Mouse (Mus musculus) midbrain, embryonic 14.5 days (tissue): ENCODE data around the gene Ndufc1. TPM values are rescaled to one million over a fixed set of nuclear protein-coding genes. Genes with fewer than 3 reads are reported as not detected.
A peak's percentile ranks its signal among the peaks of the same experiment; 100 is the strongest.
"Not testable (repeated sequence)": the region's sequence is repeated elsewhere in the genome, so short reads cannot be mapped to it uniquely, and the experiment has no call there.

Experiments used
- ATAC-seq: fragments of 200-750 bp; cut with Nextera tagmentation; 2 replicates; pipeline ENCODE4 v1.8.0; 2017; ENCODE audit warnings: moderate number of reproducible peaks, moderate library complexity; ENCODE audit not compliant: low FRiP score, low TSS enrichment
- DNase-seq: peaks from one replicate; pipeline ENCODE4 v3.0.0-alpha.2; 2015
- H3K27ac ChIP-seq: fragments of 300-500 bp; sonication (generic); replicated peaks from 2 replicates; pipeline ENCODE4 v1.5.1; 2014; ENCODE audit warnings: mild to moderate bottlenecking, low read depth, low read length, moderate library complexity
- H3K27me3 ChIP-seq: fragments of 300-500 bp; sonication (generic); 2 replicates; pipeline ENCODE4 v1.6.1; 2014; ENCODE audit warnings: low read length, control low read depth, mixed read lengths; ENCODE audit not compliant: control insufficient read depth, insufficient read depth
- H3K36me3 ChIP-seq: fragments of 300-500 bp; sonication (generic); 2 replicates; pipeline ENCODE4 v1.6.1; 2014; ENCODE audit warnings: low read length, control low read depth; ENCODE audit not compliant: control insufficient read depth, insufficient read depth
- H3K4me1 ChIP-seq: fragments of 300-500 bp; sonication (generic); 2 replicates; pipeline ENCODE4 v1.6.1; 2014; ENCODE audit warnings: mild to moderate bottlenecking, antibody characterized with exemption, low read length, control low read depth; ENCODE audit not compliant: control insufficient read depth, insufficient read depth
- H3K4me2 ChIP-seq: fragments of 300-500 bp; sonication (generic); 2 replicates; pipeline ENCODE4 v1.6.1; 2014; ENCODE audit warnings: mild to moderate bottlenecking, low read length, moderate library complexity
- H3K4me3 ChIP-seq: fragments of 300-500 bp; sonication (generic); replicated peaks from 2 replicates; pipeline ENCODE4 v1.5.1; 2014; ENCODE audit warnings: low read depth, low read length
- H3K9ac ChIP-seq: fragments of 300-500 bp; sonication (generic); replicated peaks from 2 replicates; pipeline ENCODE4 v1.6.1; 2014; ENCODE audit warnings: mild to moderate bottlenecking, low read length, moderate library complexity
- H3K9me3 ChIP-seq: fragments of 300-500 bp; sonication (generic); 2 replicates; pipeline ENCODE4 v1.6.1; 2016; ENCODE audit warnings: low read length, control low read depth, mixed read lengths; ENCODE audit not compliant: control insufficient read depth
- WGBS: fragments of 180-500 bp; shearing (Covaris S2); extraction: QIAGEN DNeasy Blood & Tissue Kit; methylation state at CpG from one replicate; pipeline ENCODE4 v1.1.7; 2014; 5-methylcytosine and 5-hydroxymethylcytosine counted together
- polyA plus RNA-seq: library from polyadenylated mRNA; unstranded; fragments of >200 nt; fragmentation: Nextera tagmentation; extraction: Ambion mirVana; gene quantifications from 2 replicates; pipeline ENCODE4 v1.2.1, GENCODE M21; 2014

Gene Ndufc1
- 796 and 925 TPM in 2 replicates for polyA plus RNA-seq

DNA sequence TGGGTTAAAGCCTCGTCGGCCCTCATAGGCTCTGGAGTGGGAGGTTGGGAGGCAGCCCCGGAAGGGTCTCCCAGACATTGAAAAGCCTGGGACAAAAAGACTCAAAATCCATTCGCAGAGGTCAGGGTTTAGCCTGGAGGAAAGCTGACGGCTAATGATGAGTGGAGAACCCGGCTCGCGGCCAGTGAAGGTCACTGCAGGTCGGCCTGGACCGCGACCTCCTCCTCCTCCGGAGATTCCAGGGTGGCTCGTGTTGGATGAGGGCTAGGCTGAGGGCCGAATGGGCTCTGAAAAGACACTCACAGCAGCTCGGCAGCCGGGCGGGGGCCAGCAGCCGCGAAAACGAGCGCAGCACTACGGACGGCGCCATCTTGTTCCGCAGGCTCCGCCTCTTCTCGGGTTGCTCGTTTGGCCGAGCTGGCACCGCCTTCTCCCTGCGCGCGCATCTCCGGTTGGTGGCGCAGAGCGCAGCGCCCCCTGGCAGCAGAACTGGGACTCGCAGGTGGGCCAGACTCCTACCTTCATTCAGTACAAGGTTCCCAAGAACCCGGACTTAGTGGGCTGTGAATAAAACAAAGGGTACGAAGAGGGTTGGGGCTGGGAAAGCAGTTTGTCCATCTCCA is at the start of gene Ndufc1:
Ndufc1 (minus strand) TSS at position 428 of the 623 bp plus-strand sequence.
- Histone ChIP-seq H3K27me3 (no peaks in the 10 kb centered on the region), H3K9me3 (no peaks in the 10 kb centered on the region), H3K4me3 (peak within 1 kb of the TSS; percentile 63), H3K36me3 (peaks cover 15% of the 10 kb centered on the region), H3K27ac (peak within 1 kb of the TSS; percentile 92), H3K4me2 (peak within 1 kb of the TSS; percentile 62), H3K9ac (peak within 1 kb of the TSS; percentile 74), H3K4me1 (peaks cover 7% of the 10 kb centered on the region)
- WGBS: under 1% methylated on average over 40 of the region's 40 CpGs
- ATAC-seq: peak; percentile 93
- peak; percentile 98 for DNase-seq

GRCm38 (mm10) chr3:51434871-51435595 is 26.2 kb upstream of the Ndufc1 start:
- no peaks in the 10 kb centered on the region for H3K27me3 ChIP-seq

GRCm38 (mm10) chr3:51434364-51434763 is 25.6 kb upstream of the Ndufc1 start:
- not testable (repeated sequence) for H3K4me2 ChIP-seq, H3K9ac ChIP-seq, H3K4me1 ChIP-seq, H3K9me3 ChIP-seq, H3K27ac ChIP-seq, H3K4me3 ChIP-seq, H3K27me3 ChIP-seq, DNase-seq, ATAC-seq
- WGBS: 87% methylated on average over 5 of the region's 5 CpGs
- peaks cover 11% of the 10 kb centered on the region for H3K36me3 ChIP-seq

More at GRCm38 (mm10) chr3:51434871-51435595, 26.2 kb upstream of the Ndufc1 start:
- Histone ChIP-seq H3K27ac (no peak overlapping the region), H3K4me2 (no peak overlapping the region), H3K9me3 (no peaks in the 10 kb centered on the region), H3K36me3 (peaks cover 11% of the 10 kb centered on the region), H3K9ac (no peak overlapping the region), H3K4me1 (no peaks in the 10 kb centered on the region), H3K4me3 (no peak overlapping the region)
- ATAC-seq (no peak), DNase-seq (no peak)
- WGBS: 75% methylated on average over 3 of the region's 3 CpGs

GRCm38 (mm10) chr3:51425394-51425793 is 16.6 kb upstream of the Ndufc1 start:
- Histone ChIP-seq H3K36me3 (no peaks in the 10 kb centered on the region), H3K4me1 (no peaks in the 10 kb centered on the region), H3K9me3 (no peaks in the 10 kb centered on the region), H3K9ac (no peak overlapping the region), H3K27me3 (no peaks in the 10 kb centered on the region), H3K27ac (no peak overlapping the region), H3K4me2 (no peak overlapping the region), H3K4me3 (no peak overlapping the region)
- no peak for ATAC-seq
- DNase-seq: no peak

DNA sequence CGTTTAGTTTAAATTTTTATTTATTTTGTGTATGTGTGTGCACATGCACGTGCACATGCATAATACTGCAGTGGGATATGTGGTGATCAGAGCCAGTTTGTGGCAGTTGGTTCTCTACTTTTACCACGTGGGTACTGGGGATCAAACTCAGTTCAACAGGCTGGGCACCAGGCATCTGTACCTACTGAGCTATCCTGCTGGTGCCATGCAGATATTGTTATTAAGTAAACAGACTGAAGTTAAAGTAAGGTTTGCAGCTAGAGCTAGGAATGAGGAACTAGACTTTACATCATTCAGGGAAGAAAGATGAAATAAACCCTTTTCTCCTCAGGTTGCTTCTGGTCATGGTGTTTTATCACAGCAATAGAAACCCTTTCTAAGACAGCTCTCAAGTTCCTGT is 13.1 kb upstream of the Ndufc1 start:
- H3K4me1 ChIP-seq: peaks cover 20% of the 10 kb centered on the region
- no peaks in the 10 kb centered on the region for H3K9me3 ChIP-seq
- H3K36me3 ChIP-seq: no peaks in the 10 kb centered on the region
- no peak overlapping the region for H3K4me3 ChIP-seq
- ATAC-seq (no peak), DNase-seq (no peak)
- H3K9ac ChIP-seq: no peak overlapping the region
- H3K27me3 ChIP-seq: no peaks in the 10 kb centered on the region
- H3K4me2 ChIP-seq: no peak overlapping the region
- H3K27ac ChIP-seq: no peak overlapping the region
- WGBS: 91% methylated on average over 3 of the region's 3 CpGs

DNA sequence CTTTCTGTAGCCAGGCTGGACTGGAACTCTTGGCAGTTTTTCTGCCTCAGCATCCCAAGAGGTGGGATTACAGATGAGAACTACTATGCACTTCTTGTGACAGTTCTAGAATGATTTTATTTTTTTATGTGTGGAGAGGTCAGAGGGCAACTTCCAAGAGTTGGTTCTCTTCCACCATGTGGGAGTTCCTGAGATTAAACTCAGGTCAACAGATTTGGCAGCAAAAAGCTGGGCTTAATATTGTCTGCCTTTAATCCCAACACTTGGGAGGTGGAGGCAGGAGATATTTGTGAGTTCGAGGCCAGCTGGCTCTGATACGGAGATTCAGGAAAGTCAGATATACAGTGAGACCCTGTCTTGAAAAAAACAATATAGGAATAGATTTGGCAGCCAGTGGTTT is 9.2 kb upstream of the Ndufc1 start:
- H3K4me3 ChIP-seq: peak overlapping the region; percentile 93
- H3K9ac ChIP-seq: no peak overlapping the region
- peak overlapping the region; percentile 85 for H3K4me2 ChIP-seq
- no peaks in the 10 kb centered on the region for H3K9me3 ChIP-seq
- peaks cover 27% of the 10 kb centered on the region for H3K4me1 ChIP-seq
- H3K36me3 ChIP-seq: no peaks in the 10 kb centered on the region
- H3K27ac ChIP-seq: no peak overlapping the region
- H3K27me3 ChIP-seq: no peaks in the 10 kb centered on the region
- no peak for DNase-seq
- ATAC-seq: no peak
- WGBS: 70% methylated on average over 2 of the region's 2 CpGs

DNA sequence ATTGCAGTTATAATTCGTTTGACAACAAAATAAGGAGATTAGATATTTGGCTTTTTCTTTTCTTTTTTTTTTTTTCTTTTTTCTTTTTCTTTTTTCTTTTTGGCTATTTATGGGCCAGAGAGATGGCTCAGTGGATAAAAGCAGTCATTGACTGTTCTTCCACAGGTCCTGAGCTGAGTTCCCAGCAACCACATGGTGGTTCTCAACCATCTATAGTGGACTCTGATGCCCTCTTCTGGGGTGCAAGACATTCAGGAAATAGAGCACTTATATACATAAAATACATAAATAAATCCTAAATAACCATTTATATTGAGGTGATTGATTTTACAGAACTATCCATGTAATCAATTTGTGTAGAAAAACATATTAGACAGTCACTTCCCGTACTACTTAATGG is 8.7 kb upstream of the Ndufc1 start:
- Histone ChIP-seq H3K36me3 (no peaks in the 10 kb centered on the region), H3K4me2 (peak overlapping the region; percentile 85), H3K9me3 (no peaks in the 10 kb centered on the region), H3K27ac (no peak overlapping the region), H3K4me1 (peaks cover 27% of the 10 kb centered on the region), H3K27me3 (no peaks in the 10 kb centered on the region), H3K4me3 (peak overlapping the region; percentile 93), H3K9ac (no peak overlapping the region; the same call in 1 of the 2 replicates)
- no peak for ATAC-seq
- 53% methylated on average over 2 of the region's 2 CpGs for WGBS
- DNase-seq: no peak

DNA sequence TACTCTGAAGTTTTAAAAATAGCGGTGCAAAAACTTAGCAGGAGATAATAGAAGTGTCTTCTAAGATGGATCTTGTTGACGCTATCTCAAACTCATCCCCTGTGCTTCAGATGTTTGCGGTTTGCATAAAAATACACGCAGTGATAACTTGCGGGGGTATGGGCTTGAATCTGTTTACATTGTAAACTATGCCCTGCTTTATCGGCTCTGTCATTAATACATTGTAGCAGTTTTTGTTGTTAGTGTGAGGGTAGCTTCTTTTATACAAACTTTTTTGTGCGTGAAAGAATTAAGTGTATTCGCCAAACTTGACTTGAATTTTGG is 8.3 kb upstream of the Ndufc1 start:
- H3K9me3 ChIP-seq: no peaks in the 10 kb centered on the region
- no peak for ATAC-seq
- no peak for DNase-seq
- no peak overlapping the region for H3K27ac ChIP-seq
- H3K36me3 ChIP-seq: no peaks in the 10 kb centered on the region
- H3K4me3 ChIP-seq: peak overlapping the region; percentile 93
- H3K27me3 ChIP-seq: no peaks in the 10 kb centered on the region
- peak overlapping the region; percentile 85 for H3K4me2 ChIP-seq
- peaks cover 27% of the 10 kb centered on the region for H3K4me1 ChIP-seq
- 10% methylated on average over 8 of the region's 8 CpGs for WGBS
- H3K9ac ChIP-seq: peak overlapping the region; percentile 89
